Mouse (Mus musculus) ES-E14 (cell line): ENCODE data around the gene Cacna2d2. TPM values are rescaled to one million over a fixed set of nuclear protein-coding genes. Genes with fewer than 3 reads are reported as not detected.

Source experiments
- DNase-seq: peaks from one replicate; pipeline ENCODE4 v3.0.0-alpha.2; 2013; ENCODE audit warnings: low read depth, low spot score
- H3K27ac ChIP-seq: 2 replicates; pipeline ENCODE4 v1.5.1; 2012; ENCODE audit warnings: low read depth, mild to moderate bottlenecking, low read length, moderate library complexity, mixed read lengths; ENCODE audit not compliant: poor library complexity, insufficient read depth, severe bottlenecking
- H3K36me3 ChIP-seq: 2 replicates; pipeline ENCODE4 v1.6.1; 2012; ENCODE audit warnings: mild to moderate bottlenecking, low read length, moderate library complexity, mixed read lengths; ENCODE audit not compliant: control insufficient read depth, poor library complexity, insufficient read depth, severe bottlenecking
- H3K4me1 ChIP-seq, 2 experiments: fragments of 150-350 bp in 1 of 2; sonication (generic) in 1 of 2; 2 replicates each; pipeline ENCODE4 v1.6.1; 2012; ENCODE audit warnings: low read length in 2 of 2, mild to moderate bottlenecking in 1 of 2, mixed read lengths in 1 of 2; ENCODE audit not compliant: control insufficient read depth in 2 of 2, insufficient read depth in 2 of 2, poor library complexity in 1 of 2
- H3K4me3 ChIP-seq, 2 experiments: fragments of 150-350 bp in 1 of 2; sonication (generic) in 1 of 2; 2 replicates each; pipeline ENCODE4 v1.5.1; 2012; ENCODE audit warnings: low read length in 2 of 2, low read depth in 1 of 2, mild to moderate bottlenecking in 1 of 2, mixed read lengths in 1 of 2; ENCODE audit not compliant: insufficient read depth in 1 of 2, poor library complexity in 1 of 2, severe bottlenecking in 1 of 2
- H3K9ac ChIP-seq: 2 replicates; pipeline ENCODE4 v1.6.1; 2012; ENCODE audit warnings: low read depth, mild to moderate bottlenecking, low read length, mixed read lengths; ENCODE audit not compliant: poor library complexity, insufficient read depth, severe bottlenecking
- H3K9me3 ChIP-seq: fragments of 150-350 bp; sonication (generic); 2 replicates; pipeline ENCODE4 v1.6.1; 2012; ENCODE audit warnings: low read depth, mild to moderate bottlenecking, low read length; ENCODE audit not compliant: control insufficient read depth, insufficient read depth
- CHD2 ChIP-seq: IDR thresholded peaks from 2 replicates; pipeline ENCODE4 v1.6.1; 2014; ENCODE audit warnings: mild to moderate bottlenecking, low read depth, low read length, inconsistent platforms
- HCFC1 ChIP-seq: IDR thresholded peaks from 2 replicates; pipeline ENCODE4 v1.6.1; 2012; ENCODE audit warnings: low read length, inconsistent platforms, borderline replicate concordance; ENCODE audit not compliant: insufficient read depth
- MAFK ChIP-seq: IDR thresholded peaks from 2 replicates; pipeline ENCODE4 v1.6.1; 2014; ENCODE audit warnings: mild to moderate bottlenecking, low read depth, low read length, inconsistent platforms; ENCODE audit not compliant: insufficient read depth
- ZC3H11A ChIP-seq: IDR thresholded peaks from 2 replicates; pipeline ENCODE4 v1.6.1; 2012; ENCODE audit warnings: low read depth, mild to moderate bottlenecking, inconsistent platforms, low read length, borderline replicate concordance
- ZNF384 ChIP-seq: IDR thresholded peaks from 2 replicates; pipeline ENCODE4 v1.6.1; 2012; ENCODE audit warnings: low read depth, low read length, inconsistent platforms
- in situ Hi-C, 2 experiments: fragments of 600-800 bp; cut with MboI; formaldehyde crosslinking; loops; one replicate each; pipeline ENCODE4 v1.15.1; 2025; ENCODE audit warnings: low sequenced_read_pairs in 2 of 2, inconsistent platforms in 1 of 2; ENCODE audit not compliant: unreplicated experiment in 2 of 2
- total RNA-seq: library from RNA; depleted of rRNA; stranded (reverse); fragments of 300-350 nt; gene quantifications from 2 replicates; pipeline ENCODE4 v1.2.3, GENCODE M21; 2012

Gene Cacna2d2
- total RNA-seq, 1 experiment, result 0.85 TPM

DNA sequence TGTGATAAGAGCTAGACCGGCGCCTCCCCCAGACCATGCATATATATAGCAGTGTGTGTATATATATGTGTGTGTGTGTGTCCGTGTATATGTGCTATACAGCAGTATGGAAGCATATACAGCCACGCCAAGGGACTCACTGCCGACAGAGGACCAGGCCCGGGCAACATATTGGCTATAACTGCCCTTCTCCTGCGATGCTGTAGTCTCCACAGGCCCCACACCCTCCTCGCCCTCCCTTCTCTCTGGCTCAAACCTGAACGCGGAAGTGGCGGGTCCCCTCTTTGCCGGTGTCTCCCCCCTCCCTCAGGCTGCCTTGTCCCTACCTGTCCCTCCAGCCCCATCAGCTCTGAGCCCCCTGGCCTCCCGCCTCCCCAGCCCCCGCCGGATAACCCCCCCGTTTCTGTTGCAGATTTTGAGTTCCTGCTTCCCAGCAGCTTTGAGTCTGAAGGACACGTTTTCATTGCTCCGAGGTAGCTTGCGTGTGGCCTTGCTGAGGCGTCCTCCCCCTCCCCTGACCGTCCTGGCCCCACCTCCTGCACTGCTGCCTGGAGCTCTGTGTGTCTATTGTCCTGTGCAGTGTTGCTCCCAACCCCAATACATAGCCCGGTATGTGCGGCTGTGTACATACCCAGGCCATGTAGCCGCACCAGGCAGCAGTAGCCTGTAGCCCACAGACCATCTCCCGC lies 122.4 kb downstream of the Cacna2d2 start:
- Histone ChIP-seq H3K4me1 (peaks cover 4 to 28% of the 10 kb centered on the region in 2 experiments; a peak in 3 of 4 replicates), H3K27ac (no peak overlapping the region; the same call in 1 of the 2 replicates), H3K9ac (peak overlapping the region; percentile 36; the same call in 1 of the 2 replicates), H3K4me3 (peak overlapping the region; percentile 24 to 44; a peak in 3 of 4 replicates), H3K9me3 (no peaks in the 10 kb centered on the region), H3K36me3 (no peaks in the 10 kb centered on the region)
- TF ChIP-seq ZC3H11A, result no peak
- TF ChIP-seq MAFK, result no peak
- no peak for TF ChIP-seq CHD2
- TF ChIP-seq HCFC1, result no peak
- no peak for TF ChIP-seq ZNF384
- in situ Hi-C loops, result no loop called here
- no peak for DNase-seq

- H3K36me3 ChIP-seq, result no peaks in the 10 kb centered on the region
- H3K9ac ChIP-seq, result peak overlapping the region; percentile 36; the same call in 1 of the 2 replicates
- in situ Hi-C loops, result no loop called here
- no peak overlapping the region for H3K27ac ChIP-seq
- no peak for TF ChIP-seq ZC3H11A
- no peak for TF ChIP-seq MAFK
- no peak for TF ChIP-seq ZNF384
- no peak for TF ChIP-seq CHD2
- no peak for TF ChIP-seq HCFC1
- no peaks in the 10 kb centered on the region for H3K9me3 ChIP-seq
- no peak for DNase-seq
- peaks cover 5 to 28% of the 10 kb centered on the region in 2 experiments for H3K4me1 ChIP-seq
- H3K4me3 ChIP-seq, result peak overlapping the region; percentile 24 to 44; a peak in 3 of 4 replicates
Observed at GRCm38 (mm10) chr9:107522400-107522711, 122.9 kb downstream of the Cacna2d2 start.

GRCm38 (mm10) chr9:107526198-107527026 lies 127.0 kb downstream of the Cacna2d2 start:
- in situ Hi-C loops, result no loop called here

GRCm38 (mm10) chr9:107533791-107534407 lies 134.5 kb downstream of the Cacna2d2 start, which contains the start of gene Tmem115:
Gene Tmem115, plus strand, starts transcription at chr9:107533945.
- Histone ChIP-seq H3K9me3 (no peaks in the 10 kb centered on the region), H3K27ac (no peak within 1 kb of the TSS), H3K4me3 (peak within 1 kb of the TSS; percentile 83 to 89), H3K36me3 (peaks cover 17% of the 10 kb centered on the region), H3K9ac (peak within 1 kb of the TSS; percentile 89), H3K4me1 (peaks cover 4 to 8% of the 10 kb centered on the region in 2 experiments; a peak in 2 of 4 replicates)
- in situ Hi-C loops, result no loop called here
- DNase-seq, result peak; percentile 95
- TF ChIP-seq ZC3H11A, result no peak
- no peak for TF ChIP-seq MAFK
- TF ChIP-seq HCFC1, result peak; percentile 100
- no peak for TF ChIP-seq ZNF384
- peak; percentile 55; the same call in 1 of the 2 replicates for TF ChIP-seq CHD2

More at GRCm38 (mm10) chr9:107526198-107527026, 127.0 kb downstream of the Cacna2d2 start:
- no peaks in the 10 kb centered on the region for H3K36me3 ChIP-seq
- H3K27ac ChIP-seq, result no peak overlapping the region
- TF ChIP-seq HCFC1 (0 out of 2 replicates have a peak, but pooled peaks have one; percentile 21), MAFK (no peak)
- H3K4me1 ChIP-seq, result peaks cover 6 to 17% of the 10 kb centered on the region in 2 experiments
- peak overlapping the region; percentile 21; the same call in 1 of the 2 replicates for H3K9ac ChIP-seq
- H3K9me3 ChIP-seq, result no peaks in the 10 kb centered on the region
- peak overlapping the region; percentile 66 to 73 for H3K4me3 ChIP-seq
- peak; percentile 77 for DNase-seq
